In the genomic region with DNA sequence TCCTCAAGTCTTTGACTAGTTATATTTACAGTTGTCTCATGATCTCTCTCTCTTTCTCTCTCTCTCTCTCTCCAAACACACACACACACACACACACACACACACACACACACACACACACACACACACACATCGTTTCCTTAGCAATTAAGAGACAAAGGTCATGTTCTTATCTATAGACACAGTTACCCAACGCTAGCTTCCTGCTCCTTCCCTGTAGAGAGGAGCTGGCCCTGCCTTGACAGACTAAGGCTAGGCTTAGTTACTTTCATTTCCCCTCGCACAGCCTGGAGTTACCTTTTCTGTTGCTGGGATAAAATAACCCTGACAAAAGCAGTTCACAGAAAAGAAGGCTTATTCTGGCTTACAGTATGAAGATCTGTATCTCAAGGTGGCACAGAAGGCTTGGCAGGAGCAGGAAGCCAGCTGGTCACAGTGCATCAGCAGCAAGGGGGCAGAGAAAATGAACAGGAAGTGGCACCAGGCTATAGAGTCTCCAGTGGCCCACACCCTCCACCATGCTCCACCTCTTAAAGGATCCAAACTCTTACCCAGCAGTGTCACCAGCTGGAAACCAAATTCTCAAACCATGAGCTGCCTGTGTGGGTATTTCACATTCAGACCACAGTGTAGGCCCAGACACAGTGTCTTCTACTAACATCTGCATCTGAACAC, we compare ENCODE assay signal across 8 mouse cellular contexts. TPM values are rescaled to one million over a fixed set of nuclear protein-coding genes. Genes with fewer than 3 reads are reported as not detected.
DNase-seq lines count a peak whose midpoint lies in the region; ATAC-seq and TF ChIP-seq lines count a peak whose summit lies in the region.
"Not testable (repeated sequence)": the region's sequence is repeated elsewhere in the genome, so short reads cannot be mapped to it uniquely, and the experiment has no call there.

A gene (minus strand): TSS at position 434 of the 675 bp plus-strand sequence.

- 3% methylated on average over 2 of the region's 3 CpGs for WGBS in liver, postnatal 0 days (ENCODE audit: insufficient replicate concordance)

- ATAC-seq in erythroblast, adult 5-6 weeks (replicated peaks; ENCODE audit: low FRiP score, poor library complexity, severe bottlenecking): 0 out of 2 replicates have a peak, but pooled peaks have one; percentile 55
- peak; percentile 90 to 91 for ATAC-seq in hematopoietic stem cell, adult 5-6 weeks (replicated peaks in 1 of 2; ENCODE audit: insufficient read depth in 1 of 2, low FRiP score in 2 of 2, low TSS enrichment in 1 of 2, low read depth in 1 of 2, poor library complexity in 2 of 2, severe bottlenecking in 2 of 2)
- ATAC-seq in liver, postnatal 0 days: peak; percentile 85

- H3K27ac ChIP-seq in liver, postnatal 0 days (ENCODE audit: low read depth): peak within 1 kb of the TSS; percentile 74

- DNase-seq in 3T3-L1 (ENCODE audit: low read depth, low spot score) (peak; percentile 49), MEL-GATA-1-ER (ENCODE audit: extremely low read depth, low read depth) (peak; percentile 21)
- peak; percentile 10 for DNase-seq in layer of hippocampus, adult 11-12 months (ENCODE audit: low spot score)
- DNase-seq in liver, postnatal 0 days: peak; percentile 28
- peak; percentile 10 to 18 for DNase-seq in spleen, postnatal 36 days (ENCODE audit: low spot score in 2 of 2)

- not testable (repeated sequence) for TF ChIP-seq EP300 in liver, postnatal 0 days (IDR thresholded peaks at IDR 0.05; ENCODE audit: low read depth)

- not testable (repeated sequence) for H3K9me3 ChIP-seq in liver, postnatal 0 days (ENCODE audit: low read length); megakaryocyte, embryonic 14.5 days

- TF ChIP-seq CTCF in liver, postnatal 0 days (IDR thresholded peaks at IDR 0.05; ENCODE audit: low read depth): not testable (repeated sequence)

- H3K27me3 ChIP-seq in liver, postnatal 0 days (ENCODE audit: insufficient read depth, low read length); megakaryocyte, embryonic 14.5 days (replicated peaks): not testable (repeated sequence)

- peak within 1 kb of the TSS; percentile 36 for H3K4me3 ChIP-seq in liver, postnatal 0 days (ENCODE audit: low read depth, low read length)
- peak within 1 kb of the TSS; percentile 90 for H3K4me3 ChIP-seq in megakaryocyte, embryonic 14.5 days (replicated peaks)

- peak within 1 kb of the TSS; percentile 34; the same call in 1 of the 2 replicates for H3K9ac ChIP-seq in liver, postnatal 0 days (replicated peaks)

- not testable (repeated sequence) for H3K4me1 ChIP-seq in liver, postnatal 0 days (ENCODE audit: insufficient read depth)
- peaks cover 40% of the 10 kb centered on the region for H3K4me1 ChIP-seq in megakaryocyte, embryonic 14.5 days

- peak within 1 kb of the TSS; percentile 53 for H3K4me2 ChIP-seq in liver, postnatal 0 days (ENCODE audit: low read depth, low read length)

- not testable (repeated sequence) for H3K36me3 ChIP-seq in liver, postnatal 0 days (replicated peaks; ENCODE audit: insufficient read depth, low read length); megakaryocyte, embryonic 14.5 days (replicated peaks; ENCODE audit: low read length)

RNA-seq across cellular contexts. Expression of the gene that starts here (rescaled TPM):
- total RNA-seq in erythroblast, adult 5-6 weeks (2015; ENCODE audit: low replicate concordance): 12.7 and 14.4 TPM in 2 replicates
- 10.6 and 13.5 TPM in 2 replicates for total RNA-seq in erythroblast, adult 5-6 weeks (2017; ENCODE audit: low replicate concordance)
- total RNA-seq in hematopoietic stem cell, adult 5-6 weeks (2017): 11.8 and 13.9 TPM in 2 replicates
- 1.1 and 1.4 TPM in 2 replicates for polyA plus RNA-seq in liver, postnatal 0 days (2015; fragmentation: Nextera tagmentation; extraction: Ambion mirVana)
- 0.85 TPM in 1 of 2 replicates, not detected in the other for polyA plus RNA-seq in megakaryocyte, embryonic 14.5 days (2012; ENCODE audit: insufficient read depth, low replicate concordance)

Comparison
In these comparisons a context has a peak if more than half of its experiments do, and no peak if none do; other contexts are left out.
1. Peak in every context shown above with its lines: DNase-seq, ATAC-seq, H3K4me3 ChIP-seq and H3K27ac ChIP-seq.